9 mouse cellular contexts compared by ENCODE assay signal in genomic region chr8:8602616-8603461, GRCm38 (mm10). TPM values are rescaled to one million over a fixed set of nuclear protein-coding genes. Genes with fewer than 3 reads are reported as not detected.
DNase-seq lines count a peak whose midpoint lies in the region; ATAC-seq lines count a peak whose summit lies in the region.
"Had no signal": no experiment of that assay in that cellular context is flagged by ENCODE, and none has a peak within 500 bp of the region (broad histone marks: within the 10 kb centered on the region; RNA-seq: fewer than 3 reads in every experiment).

No protein-coding gene starts in this region.

- H3K9ac ChIP-seq in heart, embryonic 12.5 days: no peak overlapping the region
- no peak overlapping the region for H3K9ac ChIP-seq in liver, embryonic 13.5 days
- H3K9ac ChIP-seq: limb, embryonic 12.5 days had no signal

- peak; percentile 37 for DNase-seq in ovary, adult 18-20 months (ENCODE audit: low spot score)
- DNase-seq in ovary, postnatal 14 days (ENCODE audit: low spot score): no peak
- no peak for DNase-seq in liver, embryonic 13.5 days
- DNase-seq in urinary bladder, postnatal 14 days (ENCODE audit: low spot score): peak; percentile 87
- no peak for DNase-seq in retina, embryonic 14.5 days (ENCODE audit: low spot score)
- DNase-seq in left cerebral cortex, adult 9 months (ENCODE audit: low spot score in 2 of 2): no peak
- no peak for DNase-seq in left cerebral cortex, postnatal 4 days

- no peak overlapping the region for H3K4me3 ChIP-seq in heart, embryonic 12.5 days
- H3K4me3 ChIP-seq in liver, embryonic 13.5 days (replicated peaks): no peak overlapping the region
- H3K4me3 ChIP-seq: limb, embryonic 12.5 days had no signal

- H3K27ac ChIP-seq in heart, embryonic 12.5 days (ENCODE audit: poor library complexity, severe bottlenecking): no peak overlapping the region
- H3K27ac ChIP-seq in liver, embryonic 13.5 days: no peak overlapping the region
- H3K27ac ChIP-seq: limb, embryonic 12.5 days had no signal

- H3K4me2 ChIP-seq in heart, embryonic 12.5 days: no peak overlapping the region
- no peak overlapping the region for H3K4me2 ChIP-seq in liver, embryonic 13.5 days
- H3K4me2 ChIP-seq: limb, embryonic 12.5 days had no signal

- H3K4me1 ChIP-seq in heart, embryonic 12.5 days (replicated peaks): peaks cover 14% of the 10 kb centered on the region
- H3K4me1 ChIP-seq in liver, embryonic 13.5 days (replicated peaks): no peaks in the 10 kb centered on the region
- H3K4me1 ChIP-seq: limb, embryonic 12.5 days had no signal

- 40% methylated on average over 7 of the region's 7 CpGs for WGBS in heart, embryonic 12.5 days
- 33% methylated on average over 7 of the region's 7 CpGs for WGBS in liver, embryonic 13.5 days (ENCODE audit: insufficient replicate concordance)

- intact Hi-C loops in left cerebral cortex, postnatal 4 days (cut with DNase I): no loop called here

- no peaks in the 10 kb centered on the region for H3K36me3 ChIP-seq in heart, embryonic 12.5 days
- H3K36me3 ChIP-seq in liver, embryonic 13.5 days: no peaks in the 10 kb centered on the region
- H3K36me3 ChIP-seq: limb, embryonic 12.5 days had no signal

- ATAC-seq in heart, embryonic 12.5 days (ENCODE audit: insufficient number of reproducible peaks, low FRiP score): peak; percentile 53; the same call in 1 of the 2 replicates
- peak; percentile 43 for ATAC-seq in liver, embryonic 13.5 days (ENCODE audit: low read depth)

- no peaks in the 10 kb centered on the region for H3K27me3 ChIP-seq in heart, embryonic 12.5 days (replicated peaks)
- H3K27me3 ChIP-seq in liver, embryonic 13.5 days: no peaks in the 10 kb centered on the region

- H3K9me3 ChIP-seq in heart, embryonic 12.5 days (replicated peaks): no peaks in the 10 kb centered on the region
- no peaks in the 10 kb centered on the region for H3K9me3 ChIP-seq in liver, embryonic 13.5 days (replicated peaks)
- H3K9me3 ChIP-seq: limb, embryonic 12.5 days had no signal

RNA-seq across cellular contexts. Expression of gene Efnb2, which starts 58.2 kb away (rescaled TPM):
- 25.4 and 27.1 TPM in 2 replicates for polyA plus RNA-seq in heart, embryonic 12.5 days (2016; fragmentation: Nextera tagmentation; extraction: Ambion mirVana)
- polyA plus RNA-seq in liver, embryonic 13.5 days (2015; fragmentation: Nextera tagmentation; extraction: Ambion mirVana): 0.88 and 0.97 TPM in 2 replicates
- 100 to 1,000 TPM; 151 to 153 TPM for total RNA-seq in left cerebral cortex, postnatal 4 days (2021)

Comparison
In these comparisons a context has a peak if more than half of its experiments do, and no peak if none do; other contexts are left out.
1. DNase-seq: peak in ovary, adult 18-20 months (single experiment) and urinary bladder, postnatal 14 days (single experiment); none in ovary, postnatal 14 days (single experiment), liver, embryonic 13.5 days (single experiment), retina, embryonic 14.5 days (single experiment), left cerebral cortex, adult 9 months (0 of 2) and left cerebral cortex, postnatal 4 days (single experiment).
2. RNA of gene Efnb2, which starts 58.2 kb away (polyA plus RNA-seq): 25.4 to 27.1 TPM in heart, embryonic 12.5 days; 0.88 to 0.97 TPM in liver, embryonic 13.5 days; every median in the first group is over 10 times any median in the second.